Mouse (Mus musculus) gonadal fat pad, adult 2 months (tissue): Measurements from ENCODE around the gene Gm7356. TPM values are rescaled to one million over a fixed set of nuclear protein-coding genes. Genes with fewer than 3 reads are reported as not detected.
"Not testable (repeated sequence)": the region's sequence is repeated elsewhere in the genome, so short reads cannot be mapped to it uniquely, and the experiment has no call there.

Experiments
- DNase-seq: peaks from one replicate; pipeline ENCODE4 v3.0.0-alpha.2; 2012; ENCODE audit warnings: low read depth
- polyA plus RNA-seq: library from polyadenylated mRNA; depleted of rRNA; stranded (reverse); fragments of >200 nt; gene quantifications from 2 replicates; pipeline ENCODE4 v1.2.3, GENCODE M21; 2012; rRNA removed

The Gm7356 gene
- polyA plus RNA-seq = 0.23 TPM in 1 of 2 replicates, not detected in the other

DNA sequence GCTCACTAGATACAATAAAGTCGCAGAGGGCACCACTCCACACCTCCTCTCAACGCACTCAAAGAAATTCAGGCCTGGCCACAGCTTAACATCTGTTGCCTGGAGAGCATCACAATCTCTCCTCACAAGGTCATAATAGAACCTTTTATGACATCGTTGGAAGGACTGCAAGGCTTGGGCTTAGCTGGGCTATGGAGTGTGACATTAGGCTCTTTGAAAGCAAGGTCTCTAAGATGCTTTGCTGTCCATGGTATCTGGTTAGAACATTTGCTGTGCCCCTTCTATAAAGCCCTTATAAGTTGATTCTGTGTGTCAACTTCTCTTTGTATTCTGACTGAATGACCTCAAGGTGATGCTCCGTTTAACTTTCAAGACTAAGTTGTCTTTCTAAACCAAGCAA lies at the start of gene Gm7356:
TSS of gene Gm7356 (minus strand) at position 101 of the 400 bp plus-strand sequence.
- DNase-seq = not testable (repeated sequence)

DNA sequence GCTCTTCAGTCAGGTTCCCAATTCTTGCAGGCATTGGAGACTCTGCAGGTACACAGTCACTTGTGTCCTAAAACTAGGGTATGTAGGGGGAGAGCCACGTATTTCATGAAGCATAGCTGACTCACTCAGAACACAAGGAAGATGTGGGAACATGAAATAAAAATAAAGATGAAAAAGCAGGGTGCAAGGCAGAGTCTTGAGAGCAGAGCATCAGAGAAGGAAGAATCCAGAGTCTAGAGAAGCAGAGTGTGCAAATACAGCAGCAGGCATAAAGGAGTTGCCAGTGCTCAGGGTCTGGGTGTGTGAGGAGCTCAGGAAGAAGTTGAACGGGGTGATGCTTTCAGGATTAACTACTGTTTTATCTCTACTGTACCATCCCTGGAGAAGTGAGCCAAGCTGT lies 38.4 kb upstream of the Gm7356 start:
- not testable (repeated sequence) for DNase-seq

DNA sequence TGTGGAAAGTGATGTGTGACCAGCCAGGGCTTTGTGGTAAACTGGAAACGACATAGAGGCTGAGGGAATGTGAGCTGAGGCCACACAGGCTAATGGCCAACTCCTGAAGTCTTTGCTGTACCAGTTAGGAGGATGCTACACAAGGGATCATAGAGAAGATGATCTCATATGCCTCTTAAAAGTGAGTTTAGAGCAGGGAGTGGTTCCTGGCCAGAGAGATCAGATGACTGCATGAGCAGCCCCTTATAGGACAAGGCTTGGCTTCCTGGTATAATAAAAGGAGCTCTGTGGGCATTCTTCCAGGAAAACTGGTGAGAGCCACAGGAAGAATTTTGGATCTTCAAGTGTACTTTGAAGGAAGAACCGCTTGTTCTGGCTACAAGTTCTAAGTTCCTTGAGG lies 33.5 kb upstream of the Gm7356 start:
- DNase-seq = not testable (repeated sequence)

DNA sequence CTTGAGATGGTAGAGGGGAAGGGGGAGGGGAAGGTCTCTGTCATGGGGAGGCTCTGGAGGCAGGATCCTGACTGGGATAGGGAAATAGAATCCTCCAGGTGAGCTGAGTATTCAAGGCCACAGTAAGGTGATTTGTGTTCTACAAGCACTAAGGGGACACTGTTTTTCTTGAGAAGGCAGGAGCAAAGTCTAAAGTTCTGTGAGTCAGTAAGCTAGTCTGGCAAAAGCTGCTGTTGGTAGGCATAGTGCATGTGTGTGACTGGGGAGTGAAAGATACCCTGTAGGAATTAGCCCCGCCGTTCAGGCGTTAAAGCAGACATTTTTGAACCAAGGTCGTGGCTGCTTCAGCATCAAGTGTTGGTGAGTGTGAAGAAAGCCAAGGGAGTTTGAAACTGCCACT lies 32.6 kb upstream of the Gm7356 start:
- DNase-seq = not testable (repeated sequence)

- DNase-seq = not testable (repeated sequence)
Measured at GRCm38 (mm10) chr17:13993425-13993824, 10.1 kb downstream of the Gm7356 start.

DNA sequence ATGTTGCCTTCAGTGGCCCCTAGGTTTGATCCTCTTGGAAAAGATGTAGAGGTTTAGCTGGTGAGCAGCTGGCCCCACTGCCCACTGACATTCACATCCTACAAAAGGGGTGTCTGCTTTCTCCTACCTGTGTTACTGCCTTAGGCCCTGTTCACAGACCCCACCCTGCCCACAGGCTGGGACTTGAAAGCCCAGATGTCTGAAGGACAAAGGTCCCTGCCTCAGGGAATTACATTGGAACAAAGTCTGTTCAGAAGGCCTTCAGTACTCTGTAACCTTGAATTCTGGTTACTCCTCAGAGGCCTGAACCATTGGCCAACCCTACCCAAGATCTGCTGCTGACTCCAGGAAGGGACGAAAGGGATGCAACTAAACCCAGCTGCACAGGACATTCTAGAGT lies 15.8 kb downstream of the Gm7356 start:
- no peak for DNase-seq

DNA sequence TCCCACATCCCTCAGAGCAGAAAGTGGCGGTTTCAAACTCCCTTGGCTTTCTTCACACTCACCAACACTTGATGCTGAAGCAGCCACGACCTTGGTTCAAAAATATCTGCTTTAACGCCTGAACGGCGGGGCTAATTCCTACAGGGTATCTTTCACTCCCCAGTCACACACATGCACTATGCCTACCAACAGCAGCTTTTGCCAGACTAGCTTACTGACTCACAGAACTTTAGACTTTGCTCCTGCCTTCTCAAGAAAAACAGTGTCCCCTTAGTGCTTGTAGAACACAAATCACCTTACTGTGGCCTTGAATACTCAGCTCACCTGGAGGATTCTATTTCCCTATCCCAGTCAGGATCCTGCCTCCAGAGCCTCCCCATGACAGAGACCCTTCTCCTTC lies 32.7 kb downstream of the Gm7356 start:
- DNase-seq = not testable (repeated sequence)

DNA sequence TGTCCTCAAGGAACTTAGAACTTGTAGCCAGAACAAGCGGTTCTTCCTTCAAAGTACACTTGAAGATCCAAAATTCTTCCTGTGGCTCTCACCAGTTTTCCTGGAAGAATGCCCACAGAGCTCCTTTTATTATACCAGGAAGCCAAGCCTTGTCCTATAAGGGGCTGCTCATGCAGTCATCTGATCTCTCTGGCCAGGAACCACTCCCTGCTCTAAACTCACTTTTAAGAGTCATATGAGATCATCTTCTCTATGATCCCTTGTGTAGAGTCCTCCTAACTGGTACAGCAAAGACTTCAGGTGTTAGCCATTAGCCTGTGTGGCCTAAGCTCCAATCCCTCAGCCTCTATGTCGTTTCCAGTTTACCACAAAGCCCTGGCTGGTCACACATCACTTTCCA lies 33.6 kb downstream of the Gm7356 start:
- DNase-seq = not testable (repeated sequence)

DNA sequence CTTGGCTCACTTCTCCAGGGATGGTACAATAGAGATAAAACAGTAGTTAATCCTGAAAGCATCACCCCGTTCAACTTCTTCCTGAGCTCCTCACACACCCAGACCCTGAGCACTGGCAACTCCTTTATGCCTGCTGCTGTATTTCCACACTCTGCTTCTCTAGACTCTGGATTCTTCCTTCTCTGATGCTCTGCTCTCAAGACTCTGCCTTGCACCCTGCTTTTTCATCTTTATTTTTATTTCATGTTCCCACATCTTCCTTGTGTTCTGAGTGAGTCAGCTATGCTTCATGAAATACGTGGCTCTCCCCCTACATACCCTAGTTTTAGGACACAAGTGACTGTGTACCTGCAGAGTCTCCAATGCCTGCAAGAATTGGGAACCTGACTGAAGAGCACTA lies 38.5 kb downstream of the Gm7356 start:
- not testable (repeated sequence) for DNase-seq

DNA sequence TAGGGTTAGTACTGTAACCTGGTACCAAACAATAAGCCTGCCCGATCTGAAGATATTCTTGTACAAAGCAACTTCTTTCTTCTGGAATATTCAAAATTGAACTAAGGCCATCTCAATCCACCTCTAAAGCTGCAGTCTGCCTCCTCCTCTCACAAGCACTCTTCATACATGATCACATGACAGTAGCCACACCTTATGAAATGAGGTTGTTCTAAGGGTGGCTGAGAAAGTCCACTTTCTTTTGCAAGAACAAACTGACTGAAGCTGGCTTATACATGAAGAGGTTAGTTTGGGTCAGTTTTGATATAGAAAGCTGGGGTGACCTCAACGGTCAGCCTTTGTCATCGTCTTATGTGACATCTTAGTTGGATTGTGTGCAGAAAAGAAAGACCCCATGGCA lies 41.3 kb downstream of the Gm7356 start:
- not testable (repeated sequence) for DNase-seq

GRCm38 (mm10) chr17:13958129-13958528 lies 45.4 kb downstream of the Gm7356 start:
- not testable (repeated sequence) for DNase-seq

- not testable (repeated sequence) for DNase-seq
Measured at GRCm38 (mm10) chr17:13951570-13951969, 51.9 kb downstream of the Gm7356 start.

Other genes with a start within 250 kb of the Gm7356 start
- 59.9 and 61.3 TPM in 2 replicates for gene Afdn, start 243.2 kb downstream of the Gm7356 start, polyA plus RNA-seq
- 3.7 and 4.7 TPM in 2 replicates for gene Tcte2, start 241.9 kb downstream of the Gm7356 start, polyA plus RNA-seq
- not detected in 2 replicates for gene Gm7168, start 55.3 kb downstream of the Gm7356 start, polyA plus RNA-seq
- not detected in 2 replicates for gene Gm7358, start 55.8 kb upstream of the Gm7356 start, polyA plus RNA-seq
- 17.7 and 20.7 TPM in 2 replicates for gene Dact2, start 200.6 kb upstream of the Gm7356 start, polyA plus RNA-seq